Mouse (Mus musculus): ENCODE measurements around the gene Iqsec3. TPM values are rescaled to one million over a fixed set of nuclear protein-coding genes. Genes with fewer than 3 reads are reported as not detected.

Gene Iqsec3
- polyA plus RNA-seq, 1 experiment = 0.23 TPM

GRCm38 (mm10) chr6:121363956-121364355 lies 109.5 kb downstream of the Iqsec3 start:
- H3K27me3 ChIP-seq (ENCODE audit: control insufficient read depth, insufficient read depth, low read length) = no peaks in the 10 kb centered on the region
- no peaks in the 10 kb centered on the region for H3K4me1 ChIP-seq (ENCODE audit: control insufficient read depth, insufficient read depth, insufficient read length, low read length)
- 65% methylated on average over 4 of the region's 4 CpGs for WGBS
- H3K36me3 ChIP-seq (ENCODE audit: control insufficient read depth, insufficient read depth, low read length) = no peaks in the 10 kb centered on the region
- TF ChIP-seq CTCF (IDR thresholded peaks at IDR 0.05; ENCODE audit: extremely low read depth, insufficient read length, insufficient replicate concordance, low read depth, low read length) = no peak
- TF ChIP-seq POLR2A (IDR thresholded peaks at IDR 0.05; ENCODE audit: low read depth, low read length) = no peak
- no peak overlapping the region for H3K4me3 ChIP-seq (ENCODE audit: low read depth, low read length)
- no peak overlapping the region for H3K27ac ChIP-seq (ENCODE audit: insufficient read depth, low read depth, low read length)

GRCm38 (mm10) chr6:121363061-121363460 lies 110.4 kb downstream of the Iqsec3 start:
- 73% methylated on average over 6 of the region's 6 CpGs for WGBS
- Histone ChIP-seq H3K27me3 (ENCODE audit: control insufficient read depth, insufficient read depth, low read length) (no peaks in the 10 kb centered on the region), H3K27ac (ENCODE audit: insufficient read depth, low read depth, low read length) (no peak overlapping the region), H3K36me3 (ENCODE audit: control insufficient read depth, insufficient read depth, low read length) (no peaks in the 10 kb centered on the region), H3K4me1 (ENCODE audit: control insufficient read depth, insufficient read depth, insufficient read length, low read length) (no peaks in the 10 kb centered on the region), H3K4me3 (ENCODE audit: low read depth, low read length) (no peak overlapping the region)
- TF ChIP-seq CTCF (IDR thresholded peaks at IDR 0.05; ENCODE audit: extremely low read depth, insufficient read length, insufficient replicate concordance, low read depth, low read length) (no peak), POLR2A (IDR thresholded peaks at IDR 0.05; ENCODE audit: low read depth, low read length) (no peak)

GRCm38 (mm10) chr6:121357232-121357631 lies 116.2 kb downstream of the Iqsec3 start:
- no peaks in the 10 kb centered on the region; the same call in 1 of the 2 replicates for H3K27me3 ChIP-seq (ENCODE audit: control insufficient read depth, insufficient read depth, low read length)
- no peak overlapping the region for H3K4me3 ChIP-seq (ENCODE audit: low read depth, low read length)
- TF ChIP-seq POLR2A (IDR thresholded peaks at IDR 0.05; ENCODE audit: low read depth, low read length) = no peak
- no peaks in the 10 kb centered on the region for H3K36me3 ChIP-seq (ENCODE audit: control insufficient read depth, insufficient read depth, low read length)
- 79% methylated on average over 6 of the region's 6 CpGs for whole genome bisulfite sequencing
- H3K27ac ChIP-seq (ENCODE audit: insufficient read depth, low read depth, low read length) = no peak overlapping the region
- no peaks in the 10 kb centered on the region for H3K4me1 ChIP-seq (ENCODE audit: control insufficient read depth, insufficient read depth, insufficient read length, low read length)

- Histone ChIP-seq H3K4me1 (ENCODE audit: control insufficient read depth, insufficient read depth, insufficient read length, low read length) (no peaks in the 10 kb centered on the region), H3K4me3 (ENCODE audit: low read depth, low read length) (no peak overlapping the region), H3K27me3 (ENCODE audit: control insufficient read depth, insufficient read depth, low read length) (no peaks in the 10 kb centered on the region; the same call in 1 of the 2 replicates), H3K27ac (ENCODE audit: insufficient read depth, low read depth, low read length) (no peak overlapping the region), H3K36me3 (ENCODE audit: control insufficient read depth, insufficient read depth, low read length) (no peaks in the 10 kb centered on the region)
- TF ChIP-seq CTCF (IDR thresholded peaks at IDR 0.05; ENCODE audit: extremely low read depth, insufficient read length, insufficient replicate concordance, low read depth, low read length) (no peak), POLR2A (IDR thresholded peaks at IDR 0.05; ENCODE audit: low read depth, low read length) (no peak)
- WGBS = 73% methylated on average over 1 of the region's 1 CpGs
These were observed 117.4 kb downstream of the Iqsec3 start for GRCm38 (mm10) chr6:121356041-121356440.

- H3K27ac ChIP-seq (ENCODE audit: insufficient read depth, low read depth, low read length) = no peak overlapping the region
- no peaks in the 10 kb centered on the region; the same call in 1 of the 2 replicates for H3K27me3 ChIP-seq (ENCODE audit: control insufficient read depth, insufficient read depth, low read length)
- TF ChIP-seq CTCF (IDR thresholded peaks at IDR 0.05; ENCODE audit: extremely low read depth, insufficient read length, insufficient replicate concordance, low read depth, low read length) = no peak
- no peak for TF ChIP-seq POLR2A (IDR thresholded peaks at IDR 0.05; ENCODE audit: low read depth, low read length)
- no peak overlapping the region for H3K4me3 ChIP-seq (ENCODE audit: low read depth, low read length)
- H3K36me3 ChIP-seq (ENCODE audit: control insufficient read depth, insufficient read depth, low read length) = no peaks in the 10 kb centered on the region
- H3K4me1 ChIP-seq (ENCODE audit: control insufficient read depth, insufficient read depth, insufficient read length, low read length) = no peaks in the 10 kb centered on the region
- WGBS = 51% methylated on average over 2 of the region's 2 CpGs
These were observed 121.2 kb downstream of the Iqsec3 start for GRCm38 (mm10) chr6:121352276-121352675.

GRCm38 (mm10) chr6:121346428-121346827 lies 127.0 kb downstream of the Iqsec3 start:
- WGBS = 16% methylated on average over 8 of the region's 8 CpGs
- TF ChIP-seq POLR2A (IDR thresholded peaks at IDR 0.05; ENCODE audit: low read depth, low read length) (no peak), CTCF (IDR thresholded peaks at IDR 0.05; ENCODE audit: extremely low read depth, insufficient read length, insufficient replicate concordance, low read depth, low read length) (no peak)
- Histone ChIP-seq H3K4me3 (ENCODE audit: low read depth, low read length) (no peak overlapping the region), H3K27me3 (ENCODE audit: control insufficient read depth, insufficient read depth, low read length) (no peaks in the 10 kb centered on the region), H3K36me3 (ENCODE audit: control insufficient read depth, insufficient read depth, low read length) (no peaks in the 10 kb centered on the region), H3K27ac (ENCODE audit: insufficient read depth, low read depth, low read length) (no peak overlapping the region), H3K4me1 (ENCODE audit: control insufficient read depth, insufficient read depth, insufficient read length, low read length) (no peaks in the 10 kb centered on the region)

- WGBS = 50% methylated on average over 5 of the region's 5 CpGs
- H3K27ac ChIP-seq (ENCODE audit: insufficient read depth, low read depth, low read length) = no peak overlapping the region
- no peak overlapping the region for H3K4me3 ChIP-seq (ENCODE audit: low read depth, low read length)
- TF ChIP-seq POLR2A (IDR thresholded peaks at IDR 0.05; ENCODE audit: low read depth, low read length) = no peak
- no peak for TF ChIP-seq CTCF (IDR thresholded peaks at IDR 0.05; ENCODE audit: extremely low read depth, insufficient read length, insufficient replicate concordance, low read depth, low read length)
- no peaks in the 10 kb centered on the region for H3K4me1 ChIP-seq (ENCODE audit: control insufficient read depth, insufficient read depth, insufficient read length, low read length)
- H3K36me3 ChIP-seq (ENCODE audit: control insufficient read depth, insufficient read depth, low read length) = no peaks in the 10 kb centered on the region
- H3K27me3 ChIP-seq (ENCODE audit: control insufficient read depth, insufficient read depth, low read length) = no peaks in the 10 kb centered on the region
These were observed 129.1 kb downstream of the Iqsec3 start for GRCm38 (mm10) chr6:121344329-121344728.

- no peaks in the 10 kb centered on the region for H3K27me3 ChIP-seq (ENCODE audit: control insufficient read depth, insufficient read depth, low read length)
- WGBS = 50% methylated on average over 6 of the region's 6 CpGs
- no peaks in the 10 kb centered on the region for H3K4me1 ChIP-seq (ENCODE audit: control insufficient read depth, insufficient read depth, insufficient read length, low read length)
- no peak for TF ChIP-seq POLR2A (IDR thresholded peaks at IDR 0.05; ENCODE audit: low read depth, low read length)
- TF ChIP-seq CTCF (IDR thresholded peaks at IDR 0.05; ENCODE audit: extremely low read depth, insufficient read length, insufficient replicate concordance, low read depth, low read length) = no peak
- no peak overlapping the region for H3K4me3 ChIP-seq (ENCODE audit: low read depth, low read length)
- no peaks in the 10 kb centered on the region for H3K36me3 ChIP-seq (ENCODE audit: control insufficient read depth, insufficient read depth, low read length)
- H3K27ac ChIP-seq (ENCODE audit: insufficient read depth, low read depth, low read length) = no peak overlapping the region
These were observed 129.7 kb downstream of the Iqsec3 start for GRCm38 (mm10) chr6:121343771-121344123.

Data from small intestine, adult 2 months (tissue).